Mouse (Mus musculus) layer of hippocampus, postnatal 14 days (tissue): ENCODE results near the gene Taar5. TPM values are rescaled to one million over a fixed set of nuclear protein-coding genes. Genes with fewer than 3 reads are reported as not detected.

Experiments
- DNase-seq, 2 experiments: peaks; one replicate each; pipeline ENCODE4 v3.0.0; 2021 to 2022; ENCODE audit warnings: low spot score in 2 of 2, mixed read lengths in 1 of 2
- total RNA-seq, 2 experiments: library from RNA; stranded (reverse); gene quantifications; 2 replicates each; pipeline ENCODE4 v1.2.3; 2021

The Taar5 gene
- total RNA-seq, 2 experiments from 2014 or later = not detected

DNA sequence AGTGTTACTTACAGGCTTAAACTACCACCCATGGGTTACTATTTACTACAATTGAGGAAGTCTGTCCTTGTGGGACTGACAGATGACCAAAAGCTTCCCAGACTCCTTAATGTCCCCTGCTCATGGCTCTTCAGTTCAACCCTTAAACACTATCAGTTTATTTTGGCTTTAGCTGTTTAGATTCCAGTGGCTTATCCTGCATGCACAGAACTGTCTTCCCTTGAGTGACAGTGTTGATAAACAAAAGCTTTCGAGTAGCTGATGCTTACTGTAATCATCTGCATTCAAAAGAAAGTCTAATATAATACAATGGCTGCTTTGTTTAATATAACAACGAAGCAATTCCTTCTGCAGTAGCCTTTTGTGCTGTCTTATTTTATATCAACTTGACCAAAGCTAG is 36.5 kb downstream of the Taar5 start:
- DNase-seq = no peak

DNA sequence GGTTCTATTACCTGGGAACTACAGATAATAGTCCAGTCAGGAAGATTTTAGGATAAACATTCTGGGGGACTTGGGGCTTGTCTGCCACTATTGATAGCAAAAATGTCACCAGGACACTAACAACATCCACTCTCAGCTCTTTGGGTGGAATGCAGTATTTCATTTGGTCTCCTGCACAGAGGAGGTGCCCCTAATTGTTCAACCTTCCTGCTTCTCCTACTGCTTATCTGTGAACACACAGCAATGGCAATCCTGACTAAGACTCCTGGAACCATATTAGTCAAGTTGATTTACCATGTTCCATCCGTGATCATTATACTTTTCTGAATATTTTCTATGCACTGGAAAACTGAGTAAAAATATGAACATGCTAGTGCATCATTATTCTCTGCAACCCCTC is 37.6 kb downstream of the Taar5 start:
- no peak for DNase-seq

Other genes starting within 250 kb of the Taar5 start
- 100 to 1,000 TPM; 214 to 218 TPM for gene Rps12, start 183.4 kb upstream of the Taar5 start, total RNA-seq
- gene Slc18b1, start 173.7 kb upstream of the Taar5 start, total RNA-seq = 10 to 100 TPM; 24.7 to 30.8 TPM
- gene Vnn3, start 119.2 kb upstream of the Taar5 start, total RNA-seq = under 1 TPM in 1 of 2 experiments, not detected in 1; 0.21 TPM
- gene Vnn1, start 76.0 kb upstream of the Taar5 start, total RNA-seq = under 1 TPM; 0.14 to 0.25 TPM
- gene Taar1, start 50.4 kb upstream of the Taar5 start, total RNA-seq = not detected
- not detected for gene Taar2, start 32.1 kb upstream of the Taar5 start, total RNA-seq
- not detected for gene Taar3, start 21.1 kb upstream of the Taar5 start, total RNA-seq
- not detected for gene Taar4, start 10.2 kb upstream of the Taar5 start, total RNA-seq
- not detected for gene Taar6, start 14.9 kb downstream of the Taar5 start, total RNA-seq
- gene Taar7a, start 22.8 kb downstream of the Taar5 start, total RNA-seq = not detected
- gene Taar7b, start 29.2 kb downstream of the Taar5 start, total RNA-seq = not detected
- gene Taar7d, start 56.5 kb downstream of the Taar5 start, total RNA-seq = not detected
- gene Taar7e, start 66.9 kb downstream of the Taar5 start, total RNA-seq = not detected
- not detected for gene Taar7f, start 78.8 kb downstream of the Taar5 start, total RNA-seq
- not detected for gene Taar8a, start 105.8 kb downstream of the Taar5 start, total RNA-seq
- not detected for gene Taar8b, start 121.6 kb downstream of the Taar5 start, total RNA-seq
- not detected for gene Taar8c, start 131.2 kb downstream of the Taar5 start, total RNA-seq
- not detected for gene Taar9, start 138.8 kb downstream of the Taar5 start, total RNA-seq
- 100 to 1,000 TPM; 122 to 129 TPM for gene Stx7, start 178.6 kb downstream of the Taar5 start, total RNA-seq